Mouse (Mus musculus) Muller cell, postnatal 12 days (primary cell): ENCODE data around the gene Casc3.

Experiments
- DNase-seq: peaks from one replicate; pipeline ENCODE4 v3.0.0-alpha.2; 2015; ENCODE audit errors: inconsistent ontology term

Casc3 gene

DNA sequence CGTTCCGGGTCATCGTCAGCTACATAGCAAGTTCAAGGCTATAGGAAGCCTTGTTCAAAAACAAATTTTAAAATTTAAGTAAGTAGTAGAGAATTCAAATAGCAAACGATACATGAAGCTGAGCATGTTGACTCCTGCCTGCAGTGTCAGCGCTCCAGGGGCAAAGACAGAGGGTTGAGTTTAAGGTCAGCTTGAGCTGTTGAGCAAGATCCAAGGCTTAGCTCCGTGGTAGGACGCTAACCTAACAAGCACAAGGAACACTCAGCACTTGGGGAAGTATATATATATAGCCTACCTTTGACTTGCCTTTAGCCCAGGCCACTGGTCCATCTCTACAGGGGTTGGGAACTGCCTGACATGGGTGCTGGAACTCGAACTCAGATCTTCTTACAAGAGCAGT, 65.2 kb downstream of the Casc3 start:
- no peak for DNase-seq

DNA sequence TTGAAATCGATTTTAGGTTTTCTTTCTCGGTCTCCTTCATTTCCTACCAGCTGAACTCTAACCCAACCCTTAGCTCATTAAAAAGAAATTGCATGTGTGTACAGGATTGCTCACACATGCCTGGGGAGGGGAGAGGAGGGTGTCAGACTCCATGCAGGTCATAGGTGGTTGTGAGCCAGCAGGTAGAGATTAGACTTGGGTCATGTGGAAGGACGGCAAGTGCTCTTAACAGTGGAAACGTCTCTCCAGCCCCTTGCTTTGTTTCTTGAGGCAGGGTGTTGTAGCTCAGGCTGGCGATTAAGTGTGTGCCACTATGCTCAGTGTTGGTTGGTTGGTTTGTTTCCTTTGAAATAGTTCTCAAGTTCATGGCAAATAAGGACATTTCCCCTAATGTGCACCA, 66.1 kb downstream of the Casc3 start:
- no peak for DNase-seq

DNA sequence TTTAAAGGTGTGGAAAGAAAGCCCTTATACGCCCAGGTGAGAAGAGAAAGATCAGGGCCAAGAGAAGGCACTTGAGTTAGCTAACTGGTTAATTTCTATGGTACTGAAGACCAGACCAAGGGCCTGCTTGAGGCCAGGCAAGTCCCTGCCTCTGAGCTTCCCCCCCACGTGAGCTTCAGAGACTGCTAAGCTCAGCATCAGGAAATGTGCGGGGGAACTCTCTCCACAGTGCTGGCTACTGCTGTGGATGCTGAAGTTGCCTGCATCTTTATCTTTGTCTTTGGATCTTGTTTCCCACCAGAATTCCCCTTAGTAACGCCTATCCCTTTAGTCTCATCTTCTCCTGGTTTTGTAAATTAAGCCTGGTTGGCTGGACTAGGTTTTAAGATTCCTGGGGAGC, 66.7 kb downstream of the Casc3 start:
- DNase-seq = no peak

DNA sequence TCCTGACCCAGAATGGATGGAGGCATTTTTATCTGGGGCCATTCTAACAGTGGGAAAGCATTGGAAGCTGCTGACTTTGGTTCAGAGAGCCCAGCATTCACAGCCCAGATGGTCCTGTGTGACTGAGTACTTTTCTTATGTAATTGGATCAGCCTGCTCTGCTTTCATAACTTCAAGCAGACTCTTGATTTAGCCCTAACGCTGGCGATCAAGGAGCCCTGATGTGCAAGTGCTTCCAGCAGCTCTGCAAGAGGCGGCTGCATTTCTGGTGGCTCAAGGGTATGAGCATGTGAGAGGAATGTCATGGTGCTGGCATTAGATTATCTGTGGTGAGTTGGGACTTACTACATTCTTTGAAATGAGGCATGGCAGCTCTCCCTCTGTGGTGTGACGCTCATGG, 67.3 kb downstream of the Casc3 start:
- peak; percentile 51 for DNase-seq

DNA sequence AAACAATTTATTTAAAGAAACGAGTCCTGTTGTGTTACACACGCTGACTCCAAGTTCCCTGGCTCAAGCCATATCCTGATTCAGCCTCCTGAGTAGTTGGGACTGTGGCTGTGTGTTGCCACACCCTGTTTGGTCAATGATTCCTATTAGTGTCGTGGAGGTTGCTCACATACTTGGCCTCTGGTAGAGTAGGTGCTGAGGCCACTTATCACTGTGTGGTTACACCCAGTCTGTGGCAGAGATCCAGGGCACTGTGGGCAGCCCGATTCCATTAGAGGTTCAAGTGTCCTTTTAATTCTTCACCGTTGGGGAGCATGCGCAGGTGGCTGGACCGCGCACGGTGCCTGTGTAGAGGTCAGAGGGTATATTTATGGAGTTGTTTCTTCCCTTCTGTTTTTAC, 69.2 kb downstream of the Casc3 start:
- DNase-seq = no peak

DNA sequence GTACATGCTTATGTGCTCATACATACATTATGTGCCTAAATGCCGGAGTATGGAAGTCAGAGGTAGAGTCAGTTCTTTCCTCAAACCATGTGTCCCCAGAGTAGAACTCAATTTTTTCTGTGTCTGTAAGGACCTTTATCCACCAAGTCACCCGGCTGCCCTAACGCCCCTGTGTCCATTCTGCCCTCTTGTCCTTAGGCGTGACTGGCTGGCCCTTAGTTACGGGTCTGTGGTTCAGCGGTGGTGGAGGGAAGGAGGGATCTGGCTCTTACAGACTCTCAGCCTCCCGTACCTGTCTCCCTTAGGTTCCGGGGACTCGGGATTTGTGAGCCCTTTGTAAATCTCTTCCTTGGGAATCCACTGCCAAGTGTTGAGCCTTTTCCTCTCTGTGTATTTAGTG, 72.3 kb downstream of the Casc3 start:
- no peak for DNase-seq
